Mouse (Mus musculus) liver, postnatal 0 days (tissue): ENCODE measurements around the gene Bnip2.

Experiments
- CTCF ChIP-seq: sonication (generic); IDR thresholded peaks from 2 replicates; pipeline ENCODE4 v1.5.1; 2016; ENCODE audit warnings: antibody characterized with exemption, low read depth
- EP300 ChIP-seq: IDR thresholded peaks from 2 replicates; pipeline ENCODE4 v1.6.1; 2016; ENCODE audit warnings: antibody characterized with exemption, low read depth, mild to moderate bottlenecking

GRCm38 (mm10) chr9:69964370-69964769 is 24.9 kb upstream of the Bnip2 start:
- TF ChIP-seq CTCF (no peak), EP300 (no peak)
